Mouse (Mus musculus): ENCODE data around the gene Nap1l1. TPM values are rescaled to one million over a fixed set of nuclear protein-coding genes. Genes with fewer than 3 reads are reported as not detected.
A peak's percentile ranks its signal among the peaks of the same experiment; 100 is the strongest.

The Nap1l1 gene
- polyA plus RNA-seq, 1 experiment = 464 TPM

DNA sequence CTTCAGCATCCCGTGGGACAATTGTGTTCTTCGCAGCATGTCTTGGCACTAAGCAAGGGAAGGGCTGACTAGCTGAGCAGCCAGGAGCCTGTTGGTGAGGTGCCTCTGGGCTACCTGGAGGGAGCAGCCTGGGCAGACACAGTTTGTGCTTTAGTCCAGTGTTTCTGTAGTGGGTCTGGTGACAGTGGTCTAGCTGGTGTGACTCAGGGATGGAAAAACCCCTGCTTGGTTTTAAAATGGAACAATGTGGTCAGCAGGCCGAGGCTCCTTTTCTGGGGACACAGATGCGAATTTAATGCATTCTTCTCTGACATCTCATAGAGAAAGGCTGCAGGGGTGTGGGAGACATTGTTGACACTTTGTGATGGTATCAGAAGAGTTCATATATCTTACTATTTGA lies 49.2 kb downstream of the Nap1l1 start:
- Histone ChIP-seq H3K4me3 (ENCODE audit: insufficient read depth, low read length) (no peak overlapping the region), H3K27ac (ENCODE audit: insufficient read depth, low read depth, low read length) (no peak overlapping the region), H3K4me1 (ENCODE audit: control insufficient read depth, insufficient read depth, low read length) (peaks cover 4% of the 10 kb centered on the region)
- TF ChIP-seq CTCF (IDR thresholded peaks at IDR 0.05; ENCODE audit: low read depth, low read length) (no peak), POLR2A (IDR thresholded peaks at IDR 0.05; ENCODE audit: borderline replicate concordance, low read depth, low read length) (no peak)

DNA sequence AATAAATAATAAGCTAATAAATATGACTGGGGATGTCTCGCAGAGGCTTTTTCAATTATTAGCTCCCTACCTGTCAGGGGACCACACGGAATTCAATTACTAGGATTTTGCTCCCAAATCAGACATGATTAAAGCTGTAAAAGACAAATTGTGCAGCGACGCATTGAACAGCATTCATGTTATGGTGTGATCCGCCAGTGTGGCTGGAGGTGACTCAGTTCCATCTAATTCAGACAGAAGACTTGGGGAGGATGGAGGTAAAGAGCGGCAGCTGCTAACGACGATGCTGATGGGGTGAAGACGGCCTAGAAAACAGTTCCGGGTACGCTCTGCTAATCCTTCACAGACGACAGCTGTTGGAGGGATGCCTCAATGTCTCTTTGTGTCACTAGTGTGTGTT lies 50.9 kb downstream of the Nap1l1 start:
- no peak for TF ChIP-seq POLR2A (IDR thresholded peaks at IDR 0.05; ENCODE audit: borderline replicate concordance, low read depth, low read length)
- TF ChIP-seq CTCF (IDR thresholded peaks at IDR 0.05; ENCODE audit: low read depth, low read length) = no peak

DNA sequence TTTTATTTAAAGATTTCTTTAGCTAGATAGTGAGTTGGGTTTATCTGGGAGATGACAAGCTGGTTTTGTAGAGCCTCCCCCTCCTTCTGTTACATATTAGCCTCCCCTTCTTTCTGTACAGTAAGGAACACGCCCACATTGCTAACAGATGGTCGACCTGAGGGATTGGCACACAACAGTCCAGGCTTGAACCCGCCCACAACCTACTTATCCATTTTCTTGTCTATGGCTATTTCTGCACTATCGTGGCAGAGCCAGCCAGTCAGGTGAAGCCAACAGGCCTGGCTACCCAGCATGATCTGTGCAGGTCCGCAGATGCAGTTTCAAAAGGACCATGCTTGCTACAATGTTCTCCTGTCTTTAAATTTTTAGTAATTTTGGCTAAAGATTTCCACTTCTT lies 54.0 kb downstream of the Nap1l1 start:
- no peak overlapping the region for H3K4me3 ChIP-seq (ENCODE audit: insufficient read depth, low read length)
- no peak overlapping the region for H3K27ac ChIP-seq (ENCODE audit: insufficient read depth, low read depth, low read length)
- peaks cover 5% of the 10 kb centered on the region for H3K4me1 ChIP-seq (ENCODE audit: control insufficient read depth, insufficient read depth, low read length)
- TF ChIP-seq POLR2A (IDR thresholded peaks at IDR 0.05; ENCODE audit: borderline replicate concordance, low read depth, low read length) = no peak
- TF ChIP-seq CTCF (IDR thresholded peaks at IDR 0.05; ENCODE audit: low read depth, low read length) = no peak

More for the DNA sequence above, 50.9 kb downstream of the Nap1l1 start:
- Histone ChIP-seq H3K27ac (ENCODE audit: insufficient read depth, low read depth, low read length) (no peak overlapping the region), H3K4me1 (ENCODE audit: control insufficient read depth, insufficient read depth, low read length) (no peaks in the 10 kb centered on the region), H3K4me3 (ENCODE audit: insufficient read depth, low read length) (no peak overlapping the region)

DNA sequence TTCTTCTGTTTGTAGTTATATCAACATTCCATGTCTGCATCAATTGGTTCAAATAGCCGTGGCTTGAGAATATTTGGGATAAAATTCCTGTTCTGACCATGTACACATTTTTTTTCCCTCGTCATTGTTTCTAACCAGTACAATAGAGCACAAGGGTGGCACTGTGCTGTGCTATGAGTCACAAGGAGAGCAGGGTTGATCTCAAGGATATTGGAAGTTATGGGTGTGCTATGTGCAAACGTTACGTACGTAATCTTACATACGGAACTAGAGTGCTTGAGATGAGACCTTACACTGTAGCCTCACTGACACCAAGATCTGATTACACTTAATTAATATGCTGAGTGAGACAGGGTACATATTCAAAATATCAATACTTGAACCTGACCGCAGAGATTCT lies 54.6 kb downstream of the Nap1l1 start:
- no peak overlapping the region for H3K4me3 ChIP-seq (ENCODE audit: insufficient read depth, low read length)
- H3K4me1 ChIP-seq (ENCODE audit: control insufficient read depth, insufficient read depth, low read length) = peaks cover 9% of the 10 kb centered on the region
- H3K27ac ChIP-seq (ENCODE audit: insufficient read depth, low read depth, low read length) = no peak overlapping the region
- TF ChIP-seq CTCF (IDR thresholded peaks at IDR 0.05; ENCODE audit: low read depth, low read length) = no peak
- TF ChIP-seq POLR2A (IDR thresholded peaks at IDR 0.05; ENCODE audit: borderline replicate concordance, low read depth, low read length) = no peak

DNA sequence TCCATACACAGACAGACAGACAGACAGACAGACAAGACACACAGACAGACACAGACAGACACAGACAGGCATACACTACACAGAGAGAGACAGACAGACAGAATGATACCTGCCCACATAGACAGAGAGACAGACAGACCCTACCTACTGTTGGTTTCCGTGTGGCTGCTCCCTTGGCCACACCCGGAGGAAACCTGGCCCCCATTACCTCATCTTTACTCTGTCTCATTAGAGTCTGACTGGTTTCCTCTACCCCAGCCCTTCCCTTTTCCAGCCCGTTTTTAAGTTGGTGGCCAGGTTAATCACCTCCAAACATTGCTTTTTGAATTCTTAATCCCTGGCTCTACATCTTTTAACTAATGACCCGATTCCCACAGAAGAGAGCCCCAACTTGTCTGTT lies 55.3 kb downstream of the Nap1l1 start:
- Histone ChIP-seq H3K4me3 (ENCODE audit: insufficient read depth, low read length) (no peak overlapping the region), H3K27ac (ENCODE audit: insufficient read depth, low read depth, low read length) (no peak overlapping the region), H3K4me1 (ENCODE audit: control insufficient read depth, insufficient read depth, low read length) (peaks cover 10% of the 10 kb centered on the region)
- TF ChIP-seq CTCF (IDR thresholded peaks at IDR 0.05; ENCODE audit: low read depth, low read length) (no peak), POLR2A (IDR thresholded peaks at IDR 0.05; ENCODE audit: borderline replicate concordance, low read depth, low read length) (no peak)

DNA sequence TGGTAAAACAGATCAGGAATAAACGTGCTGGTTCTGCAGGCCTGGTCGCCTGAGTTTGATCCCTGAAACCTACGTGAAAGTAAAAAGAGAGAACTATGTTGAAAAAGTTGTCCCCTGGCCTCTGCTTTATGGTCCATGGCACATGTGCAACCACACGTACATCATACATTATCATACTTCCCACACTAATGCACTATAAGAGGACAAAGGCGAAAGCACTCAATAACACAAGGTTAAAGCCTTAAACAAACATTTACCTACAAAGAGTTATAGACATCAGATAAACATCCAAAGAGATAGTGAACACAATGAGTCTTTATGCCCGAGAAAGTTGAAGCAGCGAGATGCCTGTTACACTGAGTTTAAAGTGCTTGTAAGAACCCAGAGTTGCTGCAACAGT lies 57.4 kb downstream of the Nap1l1 start:
- H3K27ac ChIP-seq (ENCODE audit: insufficient read depth, low read depth, low read length) = no peak overlapping the region
- H3K4me1 ChIP-seq (ENCODE audit: control insufficient read depth, insufficient read depth, low read length) = peaks cover 12% of the 10 kb centered on the region
- TF ChIP-seq POLR2A (IDR thresholded peaks at IDR 0.05; ENCODE audit: borderline replicate concordance, low read depth, low read length) = no peak
- TF ChIP-seq CTCF (IDR thresholded peaks at IDR 0.05; ENCODE audit: low read depth, low read length) = no peak
- no peak overlapping the region for H3K4me3 ChIP-seq (ENCODE audit: insufficient read depth, low read length)

DNA sequence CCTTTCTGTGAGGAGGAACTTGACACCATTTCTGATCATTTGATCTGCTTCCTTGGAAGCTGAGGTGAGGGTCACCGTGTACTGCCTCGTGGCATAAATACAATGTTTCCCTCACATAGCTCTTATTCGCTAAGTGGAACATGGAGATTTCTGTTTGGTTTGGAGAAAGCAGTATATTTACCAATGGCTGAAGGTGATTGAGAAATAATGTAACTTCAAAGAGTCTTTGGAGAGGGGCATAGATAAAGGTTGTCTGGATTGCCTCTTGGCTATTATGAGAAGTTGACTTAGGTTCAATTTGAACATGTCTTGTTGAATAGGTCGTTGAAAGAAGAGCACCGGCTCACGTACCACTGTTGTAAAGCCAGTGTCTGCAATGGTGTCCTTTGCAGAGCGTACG lies 61.7 kb downstream of the Nap1l1 start:
- H3K4me1 ChIP-seq (ENCODE audit: control insufficient read depth, insufficient read depth, low read length) = peaks cover 23% of the 10 kb centered on the region
- no peak overlapping the region for H3K27ac ChIP-seq (ENCODE audit: insufficient read depth, low read depth, low read length)
- H3K4me3 ChIP-seq (ENCODE audit: insufficient read depth, low read length) = no peak overlapping the region
- TF ChIP-seq POLR2A (IDR thresholded peaks at IDR 0.05; ENCODE audit: borderline replicate concordance, low read depth, low read length) = no peak
- no peak for TF ChIP-seq CTCF (IDR thresholded peaks at IDR 0.05; ENCODE audit: low read depth, low read length)

DNA sequence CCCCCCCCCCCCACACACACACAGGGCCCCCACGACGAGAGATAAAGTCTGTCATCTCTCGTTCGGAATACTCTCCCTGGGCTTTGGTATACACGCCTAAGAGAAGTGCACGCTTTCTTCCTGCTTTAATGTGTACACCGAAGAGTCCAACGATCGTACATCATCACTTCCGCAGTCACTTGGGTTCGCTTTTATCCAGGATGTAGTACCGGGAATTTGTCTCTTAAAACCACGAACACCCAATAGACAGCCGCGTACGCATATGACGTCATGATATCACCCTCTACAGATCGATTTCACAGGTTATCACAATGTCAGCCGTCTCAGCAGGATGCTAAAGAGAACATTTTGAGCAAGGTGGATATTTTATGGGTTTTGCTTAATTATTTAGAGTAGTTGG lies 64.4 kb downstream of the Nap1l1 start:
- no peak overlapping the region for H3K27ac ChIP-seq (ENCODE audit: insufficient read depth, low read depth, low read length)
- H3K4me1 ChIP-seq (ENCODE audit: control insufficient read depth, insufficient read depth, low read length) = peaks cover 26% of the 10 kb centered on the region
- no peak overlapping the region for H3K4me3 ChIP-seq (ENCODE audit: insufficient read depth, low read length)
- TF ChIP-seq POLR2A (IDR thresholded peaks at IDR 0.05; ENCODE audit: borderline replicate concordance, low read depth, low read length) = no peak
- no peak for TF ChIP-seq CTCF (IDR thresholded peaks at IDR 0.05; ENCODE audit: low read depth, low read length)

DNA sequence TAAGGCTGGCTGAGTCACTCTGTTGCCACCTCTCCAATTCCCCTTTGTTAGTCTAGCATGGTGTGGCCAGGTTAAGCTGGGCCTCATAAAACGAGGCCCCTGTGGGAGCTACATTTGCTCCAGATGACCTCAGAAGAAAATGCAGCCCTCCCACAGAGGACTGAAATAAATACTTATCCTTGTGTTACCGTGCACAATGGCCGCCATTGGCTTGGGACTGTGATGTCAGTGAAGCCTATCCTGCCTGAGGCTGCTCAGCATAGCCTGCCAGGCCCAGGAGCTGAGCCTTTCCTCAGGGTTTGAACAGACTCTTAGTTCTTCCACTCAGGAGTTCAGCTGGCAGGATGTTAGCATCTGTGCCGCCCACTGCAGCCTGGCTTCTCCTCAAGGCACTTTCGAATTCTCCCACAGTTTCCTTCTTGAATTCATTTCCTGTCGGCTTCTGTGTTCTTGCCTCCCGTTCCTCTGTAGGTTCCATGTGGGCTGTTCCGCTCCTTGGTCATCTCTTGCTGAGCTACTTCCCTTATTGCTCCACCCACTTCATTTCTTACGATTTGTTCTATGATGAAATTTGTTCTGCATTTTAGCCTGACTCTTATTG lies 66.8 kb downstream of the Nap1l1 start:
- Histone ChIP-seq H3K4me1 (ENCODE audit: control insufficient read depth, insufficient read depth, low read length) (peaks cover 43% of the 10 kb centered on the region), H3K27ac (ENCODE audit: insufficient read depth, low read depth, low read length) (peak overlapping the region; percentile 34), H3K4me3 (ENCODE audit: insufficient read depth, low read length) (peak overlapping the region; percentile 34)
- no peak for TF ChIP-seq CTCF (IDR thresholded peaks at IDR 0.05; ENCODE audit: low read depth, low read length)
- no peak for TF ChIP-seq POLR2A (IDR thresholded peaks at IDR 0.05; ENCODE audit: borderline replicate concordance, low read depth, low read length)

DNA sequence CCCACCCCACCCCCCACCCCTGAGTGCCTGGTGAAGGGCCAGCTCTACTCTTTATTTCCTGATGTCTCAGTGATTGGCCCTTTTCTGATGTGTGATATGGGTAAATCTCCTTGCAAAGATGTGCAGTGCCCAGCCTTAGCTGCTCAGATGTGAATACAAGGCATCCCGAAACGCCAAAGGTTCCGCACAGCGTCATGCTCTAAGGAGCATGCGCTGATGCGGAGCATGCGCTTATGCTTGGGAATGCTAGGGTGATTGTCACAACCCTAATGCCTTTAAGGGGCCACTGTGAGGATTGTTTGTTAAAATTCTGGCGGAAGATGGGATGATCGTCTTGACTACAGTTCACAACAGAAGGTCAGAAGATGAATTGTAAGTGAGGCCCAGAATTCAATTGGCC lies 67.7 kb downstream of the Nap1l1 start:
- H3K4me3 ChIP-seq (ENCODE audit: insufficient read depth, low read length) = no peak overlapping the region
- H3K27ac ChIP-seq (ENCODE audit: insufficient read depth, low read depth, low read length) = no peak overlapping the region
- H3K4me1 ChIP-seq (ENCODE audit: control insufficient read depth, insufficient read depth, low read length) = peaks cover 44% of the 10 kb centered on the region
- TF ChIP-seq CTCF (IDR thresholded peaks at IDR 0.05; ENCODE audit: low read depth, low read length) = no peak
- TF ChIP-seq POLR2A (IDR thresholded peaks at IDR 0.05; ENCODE audit: borderline replicate concordance, low read depth, low read length) = no peak

DNA sequence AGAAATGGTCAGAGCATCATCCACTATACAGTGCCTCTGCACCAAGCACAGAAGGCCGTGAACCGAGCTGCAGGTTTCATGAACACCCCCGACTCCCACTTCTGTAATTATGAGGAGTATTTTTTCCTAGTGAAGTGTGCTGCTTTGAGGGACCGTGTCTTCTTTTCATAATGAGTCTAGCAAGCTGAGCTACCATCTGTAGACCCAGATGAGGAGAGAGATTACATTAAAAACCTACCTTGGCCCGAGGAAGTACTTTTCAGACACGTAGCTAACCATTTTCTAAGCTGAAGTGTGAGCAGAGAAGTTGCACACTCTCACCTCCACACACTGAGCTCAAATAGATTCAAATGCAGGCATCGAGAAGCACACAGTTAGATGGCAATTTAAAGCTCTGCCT lies 70.1 kb downstream of the Nap1l1 start:
- TF ChIP-seq CTCF (IDR thresholded peaks at IDR 0.05; ENCODE audit: low read depth, low read length) (no peak), POLR2A (IDR thresholded peaks at IDR 0.05; ENCODE audit: borderline replicate concordance, low read depth, low read length) (no peak)
- no peak overlapping the region for H3K27ac ChIP-seq (ENCODE audit: insufficient read depth, low read depth, low read length)
- H3K4me3 ChIP-seq (ENCODE audit: insufficient read depth, low read length) = no peak overlapping the region

More for the DNA sequence above, 70.1 kb downstream of the Nap1l1 start:
- H3K4me1 ChIP-seq (ENCODE audit: control insufficient read depth, insufficient read depth, low read length) = peaks cover 44% of the 10 kb centered on the region
